Mouse (Mus musculus) kidney, embryonic 16.5 days (tissue): ENCODE measurements around the gene Gna12. TPM values are rescaled to one million over a fixed set of nuclear protein-coding genes. Genes with fewer than 3 reads are reported as not detected.

Source experiments
- ATAC-seq: fragments of 200-750 bp; cut with Nextera tagmentation; 2 replicates; pipeline ENCODE4 v1.8.0; 2017; ENCODE audit warnings: moderate TSS enrichment; ENCODE audit not compliant: low FRiP score, low TSS enrichment
- H3K27ac ChIP-seq: fragments of 300-500 bp; sonication (generic); 2 replicates; pipeline ENCODE4 v1.5.1; 2014; ENCODE audit warnings: low read length
- H3K27me3 ChIP-seq: fragments of 300-500 bp; sonication (generic); 2 replicates; pipeline ENCODE4 v1.6.1; 2014; ENCODE audit warnings: low read length, control low read depth, mixed read lengths; ENCODE audit not compliant: insufficient read depth
- H3K36me3 ChIP-seq: fragments of 300-500 bp; sonication (generic); 2 replicates; pipeline ENCODE4 v1.6.1; 2014; ENCODE audit warnings: low read length, control low read depth, mixed read lengths; ENCODE audit not compliant: insufficient read depth
- H3K4me1 ChIP-seq: fragments of 300-500 bp; sonication (generic); 2 replicates; pipeline ENCODE4 v1.6.1; 2014; ENCODE audit warnings: low read length, control low read depth, mixed read lengths; ENCODE audit not compliant: insufficient read depth
- H3K4me2 ChIP-seq: fragments of 300-500 bp; sonication (generic); replicated peaks from 2 replicates; pipeline ENCODE4 v1.6.1; 2014; ENCODE audit warnings: low read depth, low read length
- H3K4me3 ChIP-seq: fragments of 300-500 bp; sonication (generic); 2 replicates; pipeline ENCODE4 v1.5.1; 2014; ENCODE audit warnings: mild to moderate bottlenecking, low read length
- H3K9ac ChIP-seq: fragments of 300-500 bp; sonication (generic); replicated peaks from 2 replicates; pipeline ENCODE4 v1.6.1; 2014; ENCODE audit warnings: low read length
- H3K9me3 ChIP-seq: fragments of 300-500 bp; sonication (generic); 2 replicates; pipeline ENCODE4 v1.6.1; 2016; ENCODE audit warnings: low read length, control low read depth
- WGBS: fragments of 180-500 bp; shearing (Covaris S2); extraction: QIAGEN DNeasy Blood & Tissue Kit; methylation state at CpG from one replicate; pipeline ENCODE4 v1.1.7; 2014; 5-methylcytosine and 5-hydroxymethylcytosine counted together
- polyA plus RNA-seq: library from polyadenylated mRNA; unstranded; fragments of >200 nt; fragmentation: Nextera tagmentation; extraction: Ambion mirVana; gene quantifications from 2 replicates; pipeline ENCODE4 v1.2.1, GENCODE M21; 2015

Gna12 gene
- polyA plus RNA-seq, 1 experiment from 2014 or later, result 10.0 TPM

DNA sequence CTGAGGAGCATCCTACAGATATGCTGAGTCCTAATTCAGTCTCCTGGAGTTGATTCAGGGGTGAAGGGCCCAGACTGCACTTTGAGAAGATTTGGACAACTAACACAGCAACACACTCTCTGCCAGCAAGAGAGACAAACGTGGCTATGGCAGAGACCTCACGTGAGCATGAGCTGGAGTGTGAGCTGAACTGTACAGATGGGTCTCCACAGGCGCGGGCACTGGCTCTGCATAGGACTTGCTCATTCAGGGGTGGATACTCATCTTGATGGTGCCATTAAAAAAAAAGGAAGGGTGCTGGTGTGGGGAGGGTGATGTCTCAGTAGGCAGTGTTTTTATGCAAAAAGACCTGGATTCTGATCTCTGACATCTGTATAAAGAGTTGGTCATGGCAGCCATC, 55.1 kb downstream of the Gna12 start:
- Histone ChIP-seq H3K4me3 (no peak overlapping the region), H3K4me2 (no peak overlapping the region), H3K27me3 (no peaks in the 10 kb centered on the region), H3K4me1 (peaks cover 24% of the 10 kb centered on the region), H3K9ac (no peak overlapping the region), H3K36me3 (peaks cover 19% of the 10 kb centered on the region), H3K27ac (no peak overlapping the region), H3K9me3 (no peaks in the 10 kb centered on the region)
- no peak for ATAC-seq
- WGBS, result 92% methylated on average over 4 of the region's 4 CpGs

DNA sequence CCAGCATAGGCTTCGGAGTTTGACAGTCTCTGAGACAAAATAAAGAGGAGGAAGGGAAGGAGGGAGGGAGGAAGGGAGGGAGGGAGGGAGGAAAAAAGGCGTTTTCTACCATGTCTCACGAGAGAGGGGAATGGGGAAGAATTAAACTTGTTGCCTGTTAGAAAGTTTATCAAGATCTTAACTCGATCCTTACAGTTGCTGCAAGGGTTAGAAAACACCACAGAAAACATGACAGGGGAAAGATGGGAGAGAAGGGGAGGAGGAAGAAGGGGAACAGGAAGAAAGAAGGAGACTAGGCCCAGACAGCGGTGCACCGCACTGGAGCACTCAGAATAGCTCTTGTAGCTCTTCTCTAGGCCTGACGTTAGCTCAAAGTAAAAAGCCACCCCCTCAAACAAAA, 58.1 kb downstream of the Gna12 start:
- peaks cover 40% of the 10 kb centered on the region for H3K4me1 ChIP-seq
- WGBS, result 51% methylated on average over 7 of the region's 7 CpGs
- ATAC-seq, result no peak
- H3K4me2 ChIP-seq, result no peak overlapping the region
- no peak overlapping the region for H3K4me3 ChIP-seq
- H3K36me3 ChIP-seq, result peaks cover 8% of the 10 kb centered on the region; the same call in 1 of the 2 replicates
- H3K27me3 ChIP-seq, result no peaks in the 10 kb centered on the region
- H3K27ac ChIP-seq, result peak overlapping the region; percentile 87
- H3K9me3 ChIP-seq, result no peaks in the 10 kb centered on the region
- 0 out of 2 replicates have a peak overlapping the region, but pooled peaks have one; percentile 17 for H3K9ac ChIP-seq

DNA sequence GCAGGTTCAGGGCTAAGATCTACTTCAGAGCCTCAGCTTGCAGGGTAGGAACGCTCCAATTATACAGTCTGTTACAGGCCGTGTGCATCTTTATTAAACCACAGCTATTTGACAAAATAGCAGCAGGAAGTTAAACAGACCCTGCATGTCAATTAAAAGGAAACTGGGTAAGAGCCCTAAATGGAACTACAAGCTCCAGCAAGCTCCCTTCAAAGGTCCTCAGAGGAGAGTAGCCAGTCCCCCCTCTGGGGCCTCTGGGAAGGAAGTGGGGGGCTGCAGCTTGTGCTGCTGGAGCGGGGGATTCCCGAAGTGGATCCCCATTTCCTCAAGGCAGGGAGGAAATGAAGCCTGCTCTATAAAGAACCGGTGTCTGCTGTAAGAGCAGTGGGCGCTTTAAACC, 58.6 kb downstream of the Gna12 start:
- peak overlapping the region; percentile 87 for H3K27ac ChIP-seq
- no peak overlapping the region for H3K4me3 ChIP-seq
- WGBS, result 22% methylated on average over 6 of the region's 6 CpGs
- H3K27me3 ChIP-seq, result no peaks in the 10 kb centered on the region
- H3K36me3 ChIP-seq, result peaks cover 8% of the 10 kb centered on the region; the same call in 1 of the 2 replicates
- no peaks in the 10 kb centered on the region for H3K9me3 ChIP-seq
- H3K4me1 ChIP-seq, result peaks cover 40% of the 10 kb centered on the region
- H3K4me2 ChIP-seq, result no peak overlapping the region
- 0 out of 2 replicates have a peak overlapping the region, but pooled peaks have one; percentile 17 for H3K9ac ChIP-seq
- ATAC-seq, result no peak

DNA sequence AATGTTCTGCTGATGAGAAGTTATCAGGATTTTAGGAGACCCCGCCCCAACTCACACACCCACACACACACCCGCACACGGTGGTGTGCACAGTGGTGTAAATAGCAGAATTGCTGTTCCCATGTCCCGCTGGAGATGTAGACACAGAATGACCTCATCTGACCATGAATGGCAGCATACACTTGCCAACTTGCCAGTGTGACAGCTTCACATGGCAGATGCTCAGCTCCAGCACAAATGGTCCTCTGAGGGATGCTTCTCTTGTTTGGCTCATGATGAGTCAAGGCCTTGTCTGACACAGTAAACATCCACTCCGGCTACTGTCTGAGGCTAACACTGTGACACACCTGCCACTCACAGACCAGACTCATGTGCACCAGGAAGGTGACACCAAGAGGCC, 61.9 kb downstream of the Gna12 start:
- Histone ChIP-seq H3K4me3 (no peak overlapping the region), H3K36me3 (no peaks in the 10 kb centered on the region), H3K9ac (peak overlapping the region; percentile 61), H3K9me3 (no peaks in the 10 kb centered on the region), H3K4me2 (0 out of 2 replicates have a peak overlapping the region, but pooled peaks have one; percentile 25), H3K27me3 (no peaks in the 10 kb centered on the region), H3K4me1 (peaks cover 40% of the 10 kb centered on the region), H3K27ac (peak overlapping the region; percentile 97)
- no peak for ATAC-seq
- 45% methylated on average over 5 of the region's 5 CpGs for WGBS

DNA sequence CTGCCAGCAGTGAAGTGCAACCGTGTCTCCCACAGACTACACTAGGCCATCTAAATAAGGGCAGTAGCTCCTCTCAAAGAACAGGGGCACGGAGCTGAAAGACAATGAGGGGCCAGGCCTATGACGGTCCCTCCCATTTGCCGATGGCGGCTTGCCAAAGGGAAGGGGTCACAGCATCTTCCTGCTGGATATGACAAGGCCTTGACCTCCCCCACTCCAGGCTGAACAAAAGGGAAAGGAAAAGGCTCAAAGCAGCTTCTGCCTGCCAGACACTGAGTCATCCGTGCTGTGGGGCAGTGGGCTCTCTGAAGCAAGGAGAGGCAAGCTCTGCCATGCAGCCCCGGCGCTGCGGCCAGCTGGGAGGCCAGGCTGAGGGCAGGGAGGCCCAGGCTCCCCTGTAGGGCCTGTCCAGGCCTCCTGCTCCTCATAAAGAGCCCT, 62.5 kb downstream of the Gna12 start:
- Histone ChIP-seq H3K27me3 (no peaks in the 10 kb centered on the region), H3K9ac (peak overlapping the region; percentile 61), H3K4me3 (no peak overlapping the region), H3K4me1 (peaks cover 40% of the 10 kb centered on the region), H3K27ac (peak overlapping the region; percentile 97), H3K36me3 (no peaks in the 10 kb centered on the region), H3K9me3 (no peaks in the 10 kb centered on the region), H3K4me2 (peak overlapping the region; percentile 25; the same call in 1 of the 2 replicates)
- peak; percentile 82 for ATAC-seq
- 10% methylated on average over 9 of the region's 9 CpGs for WGBS

DNA sequence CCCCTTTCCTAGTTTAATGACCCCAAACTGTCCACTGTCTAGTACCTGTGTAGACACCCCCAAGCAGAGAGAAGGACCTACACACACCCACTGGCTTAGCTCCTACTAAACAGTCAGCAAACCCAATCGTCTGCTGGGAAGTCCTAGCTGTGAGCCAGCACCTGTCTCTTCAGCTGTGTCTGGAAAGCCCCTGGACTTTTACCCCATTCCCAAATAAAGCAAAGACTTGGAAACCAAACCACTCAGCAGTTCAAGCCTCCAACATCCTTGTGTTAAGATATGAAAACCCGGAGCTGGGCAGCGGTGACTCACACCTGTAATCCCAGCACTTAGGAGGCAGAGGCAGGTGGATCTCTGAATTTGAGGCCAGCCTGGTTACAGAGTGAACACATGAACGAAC, 63.7 kb downstream of the Gna12 start:
- H3K9ac ChIP-seq, result no peak overlapping the region
- WGBS, result 87% methylated on average over 4 of the region's 4 CpGs
- H3K36me3 ChIP-seq, result no peaks in the 10 kb centered on the region; the same call in 1 of the 2 replicates
- ATAC-seq, result no peak
- no peak overlapping the region for H3K4me2 ChIP-seq
- no peak overlapping the region for H3K27ac ChIP-seq
- no peak overlapping the region for H3K4me3 ChIP-seq
- peaks cover 29% of the 10 kb centered on the region for H3K4me1 ChIP-seq
- no peaks in the 10 kb centered on the region for H3K27me3 ChIP-seq
- no peaks in the 10 kb centered on the region for H3K9me3 ChIP-seq

DNA sequence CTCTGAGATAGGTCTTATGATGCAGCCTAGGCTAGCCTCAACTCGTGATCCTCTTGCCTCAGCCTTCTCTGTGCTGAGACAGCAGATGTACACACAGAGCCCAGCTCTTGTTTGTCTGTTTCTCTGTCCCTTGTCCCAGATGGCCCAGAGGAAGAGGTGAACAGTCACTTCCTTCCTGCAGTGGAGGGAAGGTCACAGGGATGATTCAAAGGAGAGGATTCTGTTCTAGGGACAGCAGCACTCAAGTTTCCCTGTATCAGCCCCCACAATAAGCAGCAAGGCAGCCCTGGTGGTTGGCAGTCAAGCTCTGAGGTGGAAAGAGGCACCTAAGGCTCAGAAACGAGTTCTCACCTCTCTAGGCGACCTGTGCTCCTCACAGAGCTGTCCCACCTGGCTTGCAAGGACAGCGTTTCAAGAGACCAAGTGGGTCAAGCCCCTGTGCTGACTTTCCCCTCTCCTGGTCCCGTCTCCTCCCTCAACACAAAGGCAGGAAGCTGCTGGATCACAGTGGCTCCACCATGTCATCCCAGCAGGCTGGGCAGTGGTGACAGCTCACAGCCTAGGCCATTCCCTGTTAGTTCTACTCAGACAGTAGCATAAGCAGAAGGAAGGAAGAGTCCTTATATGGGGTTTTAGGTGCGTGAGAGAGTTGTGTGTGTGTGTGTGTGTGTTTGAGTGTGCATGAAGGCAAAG, 65.2 kb downstream of the Gna12 start:
- Histone ChIP-seq H3K36me3 (peaks cover 8% of the 10 kb centered on the region), H3K9ac (no peak overlapping the region), H3K4me1 (peaks cover 23% of the 10 kb centered on the region), H3K4me2 (no peak overlapping the region), H3K4me3 (no peak overlapping the region), H3K27me3 (no peaks in the 10 kb centered on the region), H3K27ac (peak overlapping the region; percentile 65), H3K9me3 (no peaks in the 10 kb centered on the region)
- 55% methylated on average over 6 of the region's 6 CpGs for WGBS
- no peak for ATAC-seq

DNA sequence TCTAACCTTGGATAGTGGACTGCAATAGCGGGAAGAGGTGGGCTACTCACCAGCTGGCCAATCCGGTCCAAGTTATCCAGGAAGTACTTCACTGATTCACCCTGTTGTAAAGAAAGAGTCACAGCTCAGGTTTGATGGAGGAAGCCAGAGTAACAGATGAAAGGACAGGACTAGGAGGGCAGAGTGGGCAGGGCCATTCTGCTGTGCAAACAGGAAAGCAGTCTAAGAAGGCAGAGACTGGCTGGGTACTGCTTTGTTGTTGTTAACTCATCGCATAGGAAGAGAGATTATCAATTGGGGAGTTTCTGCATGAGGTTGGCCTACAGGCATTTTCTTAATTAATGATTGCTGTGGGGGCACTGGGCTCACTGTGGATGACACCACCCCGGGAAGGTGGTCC, 67.7 kb downstream of the Gna12 start:
- Histone ChIP-seq H3K27ac (no peak overlapping the region), H3K9me3 (no peaks in the 10 kb centered on the region), H3K27me3 (no peaks in the 10 kb centered on the region), H3K36me3 (peaks cover 17% of the 10 kb centered on the region), H3K4me2 (no peak overlapping the region), H3K9ac (no peak overlapping the region), H3K4me1 (peaks cover 13% of the 10 kb centered on the region), H3K4me3 (no peak overlapping the region)
- WGBS, result 81% methylated on average over 4 of the region's 4 CpGs
- no peak for ATAC-seq

DNA sequence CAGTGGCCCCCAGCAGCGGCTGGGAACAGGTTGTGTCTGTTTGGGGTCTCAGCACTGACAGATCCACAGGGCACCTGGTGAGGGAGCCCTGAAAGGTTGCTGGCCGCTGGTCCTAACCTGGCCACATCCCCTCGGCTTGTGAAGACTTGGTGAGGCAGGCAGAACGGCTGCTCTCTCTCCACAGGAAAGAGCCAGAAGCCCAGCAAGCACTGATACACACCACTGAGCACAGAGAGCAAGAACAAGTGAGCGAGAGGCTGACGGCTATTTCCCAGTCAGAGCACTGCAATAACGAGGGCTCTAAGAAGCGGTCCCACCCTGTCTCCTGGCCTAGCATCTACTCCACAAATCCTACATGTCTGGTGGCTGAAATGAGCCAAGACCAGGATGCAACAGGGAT, 71.4 kb downstream of the Gna12 start:
- peak overlapping the region; percentile 39 for H3K9ac ChIP-seq
- peak overlapping the region; percentile 2; the same call in 1 of the 2 replicates for H3K27ac ChIP-seq
- H3K36me3 ChIP-seq, result peaks cover 17% of the 10 kb centered on the region
- no peak overlapping the region for H3K4me2 ChIP-seq
- no peaks in the 10 kb centered on the region for H3K27me3 ChIP-seq
- no peaks in the 10 kb centered on the region for H3K9me3 ChIP-seq
- no peak overlapping the region for H3K4me3 ChIP-seq
- H3K4me1 ChIP-seq, result peaks cover 14% of the 10 kb centered on the region; the same call in 1 of the 2 replicates
- peak; percentile 61 for ATAC-seq
- 43% methylated on average over 8 of the region's 8 CpGs for WGBS

DNA sequence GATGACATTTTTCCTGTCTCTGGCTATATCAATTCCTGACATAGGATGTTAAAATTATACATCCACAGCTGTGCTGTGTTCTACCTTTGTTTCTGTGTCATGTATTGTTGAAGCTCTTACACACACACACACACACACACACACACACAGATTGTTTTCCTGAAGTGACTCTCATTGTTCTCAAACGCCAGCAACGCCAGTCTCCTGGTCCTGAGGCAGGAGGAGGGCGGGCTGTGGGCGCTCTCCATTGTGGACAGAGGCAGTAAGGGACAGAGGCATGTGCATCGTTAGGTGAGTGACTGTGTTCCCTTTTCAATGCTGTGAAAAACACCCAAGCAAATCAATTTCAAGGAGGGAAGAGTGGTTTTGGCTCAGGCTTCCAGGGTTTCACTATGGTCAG, 77.0 kb downstream of the Gna12 start:
- no peak overlapping the region for H3K9ac ChIP-seq
- ATAC-seq, result no peak
- peaks cover 15% of the 10 kb centered on the region; the same call in 1 of the 2 replicates for H3K4me1 ChIP-seq
- H3K27me3 ChIP-seq, result no peaks in the 10 kb centered on the region
- no peak overlapping the region for H3K27ac ChIP-seq
- no peak overlapping the region for H3K4me2 ChIP-seq
- peaks cover 4% of the 10 kb centered on the region; the same call in 1 of the 2 replicates for H3K36me3 ChIP-seq
- H3K4me3 ChIP-seq, result no peak overlapping the region
- H3K9me3 ChIP-seq, result peaks cover 3% of the 10 kb centered on the region; the same call in 1 of the 2 replicates
- 72% methylated on average over 5 of the region's 5 CpGs for WGBS
